Mouse (Mus musculus) testis, adult 2 months (tissue): ENCODE measurements around the gene Laptm4a.

Experiments
- CTCF ChIP-seq: fragments of 200-500 bp; IDR thresholded peaks from 2 replicates; pipeline ENCODE4 v1.5.1; 2012; ENCODE audit warnings: low read depth, mild to moderate bottlenecking, inconsistent platforms, low read length, moderate library complexity; ENCODE audit not compliant: control insufficient read depth, insufficient read depth, insufficient replicate concordance
- POLR2A ChIP-seq: fragments of 200-500 bp; IDR thresholded peaks from 2 replicates; pipeline ENCODE4 v1.6.1; 2012; ENCODE audit warnings: low read depth, mild to moderate bottlenecking, inconsistent platforms, low read length, moderate library complexity; ENCODE audit not compliant: control insufficient read depth

- TF ChIP-seq POLR2A (no peak), CTCF (no peak)
Observed at GRCm38 (mm10) chr12:8954161-8954561, 32.7 kb downstream of the Laptm4a start.
